Mouse (Mus musculus): Measurements from ENCODE around the gene Ranbp17. TPM values are rescaled to one million over a fixed set of nuclear protein-coding genes. Genes with fewer than 3 reads are reported as not detected.

The Ranbp17 gene
- polyA plus RNA-seq, 1 experiment, result not detected

DNA sequence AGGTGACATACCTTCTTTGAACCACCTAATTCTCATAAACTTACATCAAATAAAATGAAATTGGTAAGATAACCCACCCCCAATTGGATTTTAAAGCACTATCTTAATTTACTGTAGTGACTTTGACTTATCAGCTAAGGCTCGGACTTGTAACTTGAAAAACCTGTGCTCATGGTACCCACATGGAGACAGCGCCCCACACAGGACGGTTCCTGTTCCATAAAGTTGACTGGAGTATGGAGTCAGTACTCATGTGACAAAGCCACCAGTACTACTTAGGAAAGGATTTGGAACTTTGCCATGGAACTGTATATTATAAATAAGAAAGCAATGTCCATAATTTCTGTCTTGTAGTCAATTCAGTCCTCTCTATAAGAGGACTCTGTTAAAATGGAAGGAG is 177.9 kb downstream of the Ranbp17 start:
- Histone ChIP-seq H3K27ac (ENCODE audit: insufficient read depth, low read depth, low read length) (no peak overlapping the region), H3K4me1 (ENCODE audit: control insufficient read depth, insufficient read depth, low read length) (no peaks in the 10 kb centered on the region), H3K4me3 (ENCODE audit: insufficient read depth, low read length) (no peak overlapping the region)
- TF ChIP-seq CTCF (IDR thresholded peaks at IDR 0.05; ENCODE audit: low read depth, low read length) (no peak), POLR2A (IDR thresholded peaks at IDR 0.05; ENCODE audit: borderline replicate concordance, low read depth, low read length) (no peak)

DNA sequence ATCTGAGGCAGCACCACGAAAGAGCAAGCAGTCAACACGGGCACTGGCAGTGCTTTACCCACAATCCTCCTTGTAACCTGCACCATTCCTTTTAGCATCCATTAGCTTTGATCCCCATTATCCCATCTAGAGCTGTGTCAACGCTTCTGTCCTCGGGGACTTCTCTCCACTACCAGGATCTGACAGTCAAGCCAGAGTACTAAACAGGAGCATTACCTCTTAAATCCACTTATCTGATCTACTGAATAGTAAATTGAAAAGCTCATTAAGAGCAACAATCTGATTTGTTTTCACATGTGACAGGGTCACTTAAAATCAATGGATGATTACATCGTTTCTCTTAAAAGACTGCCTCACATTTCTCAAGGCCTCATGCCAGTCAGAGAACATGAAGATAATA is 181.4 kb downstream of the Ranbp17 start:
- H3K27ac ChIP-seq (ENCODE audit: insufficient read depth, low read depth, low read length), result no peak overlapping the region
- no peak overlapping the region for H3K4me3 ChIP-seq (ENCODE audit: insufficient read depth, low read length)
- no peak for TF ChIP-seq CTCF (IDR thresholded peaks at IDR 0.05; ENCODE audit: low read depth, low read length)
- no peak for TF ChIP-seq POLR2A (IDR thresholded peaks at IDR 0.05; ENCODE audit: borderline replicate concordance, low read depth, low read length)
- H3K4me1 ChIP-seq (ENCODE audit: control insufficient read depth, insufficient read depth, low read length), result no peaks in the 10 kb centered on the region

DNA sequence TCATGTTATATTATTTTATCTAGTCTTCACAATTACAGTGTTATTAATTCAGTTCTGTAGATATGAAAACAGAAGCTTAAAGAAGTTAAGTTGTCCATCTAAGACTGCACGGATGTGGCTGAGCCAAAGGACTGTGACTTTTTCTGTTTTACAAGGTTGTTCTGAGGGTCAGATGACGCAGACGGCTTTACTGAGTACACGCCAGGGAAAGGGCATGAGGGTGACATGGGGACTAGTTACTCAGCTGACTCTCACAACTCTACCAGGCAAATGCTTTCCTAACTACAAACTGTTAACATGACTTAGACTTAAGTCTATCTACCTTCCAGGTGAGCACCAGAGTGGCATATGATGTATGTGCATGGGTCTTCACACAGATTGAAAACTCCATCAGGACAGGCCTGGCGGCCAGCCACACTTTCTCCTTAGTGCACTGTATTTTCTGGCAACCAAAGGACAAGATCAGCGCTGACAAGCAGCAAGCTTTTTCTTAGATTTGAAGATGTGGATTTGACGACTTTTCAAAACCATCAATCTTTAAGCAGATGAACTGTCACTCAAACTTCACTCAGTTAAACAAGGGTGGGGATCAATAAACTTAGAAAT is 194.4 kb downstream of the Ranbp17 start:
- Histone ChIP-seq H3K4me3 (ENCODE audit: insufficient read depth, low read length) (no peak overlapping the region), H3K27ac (ENCODE audit: insufficient read depth, low read depth, low read length) (no peak overlapping the region), H3K4me1 (ENCODE audit: control insufficient read depth, insufficient read depth, low read length) (no peaks in the 10 kb centered on the region)
- TF ChIP-seq POLR2A (IDR thresholded peaks at IDR 0.05; ENCODE audit: borderline replicate concordance, low read depth, low read length) (no peak), CTCF (IDR thresholded peaks at IDR 0.05; ENCODE audit: low read depth, low read length) (no peak)

DNA sequence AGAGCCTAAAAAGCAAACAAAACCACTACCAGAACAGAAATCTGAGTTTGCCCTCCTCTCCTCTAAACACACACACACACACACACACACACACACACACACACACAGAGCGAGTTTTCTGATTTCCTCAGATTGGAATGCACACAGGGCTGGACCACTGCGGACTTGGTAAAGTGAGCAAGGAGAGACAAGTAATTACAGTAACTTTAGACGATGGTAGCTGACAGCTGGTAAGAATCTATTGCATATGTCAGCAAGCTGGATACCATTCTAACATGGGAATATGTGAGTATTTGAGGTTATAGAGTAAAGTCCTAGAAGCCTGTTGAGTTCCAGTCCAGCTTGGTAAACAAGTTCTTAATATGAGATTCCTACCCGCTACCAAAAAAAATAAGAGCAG is 204.0 kb downstream of the Ranbp17 start:
- Histone ChIP-seq H3K4me1 (ENCODE audit: control insufficient read depth, insufficient read depth, low read length) (no peaks in the 10 kb centered on the region), H3K27ac (ENCODE audit: insufficient read depth, low read depth, low read length) (no peak overlapping the region), H3K4me3 (ENCODE audit: insufficient read depth, low read length) (no peak overlapping the region)
- TF ChIP-seq POLR2A (IDR thresholded peaks at IDR 0.05; ENCODE audit: borderline replicate concordance, low read depth, low read length) (no peak), CTCF (IDR thresholded peaks at IDR 0.05; ENCODE audit: low read depth, low read length) (no peak)

DNA sequence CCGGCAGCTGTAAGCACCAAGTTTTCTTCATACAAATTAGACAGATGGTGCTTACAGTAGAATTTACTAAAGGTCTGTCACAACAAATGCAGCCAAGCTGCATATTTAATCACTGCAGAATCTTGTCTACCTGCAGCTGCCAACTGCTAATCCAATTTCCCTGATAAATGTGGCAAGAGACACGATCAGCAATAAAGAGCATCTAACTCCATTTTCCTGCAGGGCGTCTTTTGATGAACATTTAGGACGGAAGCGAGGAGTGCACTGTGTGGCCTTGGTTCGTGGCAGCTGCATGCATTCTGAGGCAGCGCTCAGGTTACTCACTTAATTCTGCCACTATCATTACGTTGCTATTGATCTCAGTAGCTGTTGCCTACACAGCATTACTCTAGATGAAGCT is 212.7 kb downstream of the Ranbp17 start:
- TF ChIP-seq POLR2A (IDR thresholded peaks at IDR 0.05; ENCODE audit: borderline replicate concordance, low read depth, low read length) (no peak), CTCF (IDR thresholded peaks at IDR 0.05; ENCODE audit: low read depth, low read length) (no peak)
- Histone ChIP-seq H3K4me3 (ENCODE audit: insufficient read depth, low read length) (no peak overlapping the region), H3K4me1 (ENCODE audit: control insufficient read depth, insufficient read depth, low read length) (no peaks in the 10 kb centered on the region), H3K27ac (ENCODE audit: insufficient read depth, low read depth, low read length) (no peak overlapping the region)

DNA sequence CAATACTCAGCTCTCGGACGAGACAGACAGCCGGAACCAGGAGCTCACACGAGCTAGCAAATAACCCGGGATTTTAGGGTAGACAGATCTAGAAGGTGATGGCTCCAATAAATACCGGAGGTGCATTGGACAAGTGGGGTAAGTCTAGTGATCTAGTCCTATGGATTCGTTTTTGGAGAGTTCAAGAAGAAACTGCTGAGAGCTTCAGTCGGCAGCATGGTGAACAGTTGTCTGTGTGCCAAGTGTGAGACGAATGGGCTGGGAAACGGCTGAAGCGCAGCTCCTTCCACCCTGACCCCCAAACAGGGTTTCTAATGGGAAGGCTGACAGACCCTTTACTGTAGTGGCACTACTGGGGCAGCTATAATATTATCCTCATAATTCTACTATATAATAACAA is 214.2 kb downstream of the Ranbp17 start:
- Histone ChIP-seq H3K27ac (ENCODE audit: insufficient read depth, low read depth, low read length) (no peak overlapping the region), H3K4me1 (ENCODE audit: control insufficient read depth, insufficient read depth, low read length) (no peaks in the 10 kb centered on the region), H3K4me3 (ENCODE audit: insufficient read depth, low read length) (no peak overlapping the region)
- TF ChIP-seq CTCF (IDR thresholded peaks at IDR 0.05; ENCODE audit: low read depth, low read length), result no peak
- TF ChIP-seq POLR2A (IDR thresholded peaks at IDR 0.05; ENCODE audit: borderline replicate concordance, low read depth, low read length), result no peak

DNA sequence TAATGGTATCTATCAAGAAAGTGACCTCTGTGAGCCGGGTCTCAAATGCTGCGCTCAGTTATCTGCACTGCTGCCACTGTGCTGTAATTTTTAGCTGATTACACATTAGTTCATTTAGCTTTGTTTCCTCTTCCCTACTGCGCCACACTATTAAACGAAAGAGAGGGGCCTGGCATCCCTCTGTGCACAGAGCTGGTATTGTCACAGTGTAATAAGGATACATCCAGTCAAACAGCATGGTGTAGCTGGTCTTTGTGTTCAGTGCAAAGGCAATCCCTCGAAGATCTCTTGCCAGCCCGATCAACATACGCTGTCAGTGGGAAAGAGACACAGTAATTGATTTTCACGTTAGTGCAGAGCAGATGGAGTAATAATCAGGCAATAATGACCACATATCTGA is 216.4 kb downstream of the Ranbp17 start:
- H3K4me1 ChIP-seq (ENCODE audit: control insufficient read depth, insufficient read depth, low read length), result no peaks in the 10 kb centered on the region
- H3K27ac ChIP-seq (ENCODE audit: insufficient read depth, low read depth, low read length), result no peak overlapping the region
- TF ChIP-seq POLR2A (IDR thresholded peaks at IDR 0.05; ENCODE audit: borderline replicate concordance, low read depth, low read length), result no peak
- no peak for TF ChIP-seq CTCF (IDR thresholded peaks at IDR 0.05; ENCODE audit: low read depth, low read length)
- H3K4me3 ChIP-seq (ENCODE audit: insufficient read depth, low read length), result no peak overlapping the region

DNA sequence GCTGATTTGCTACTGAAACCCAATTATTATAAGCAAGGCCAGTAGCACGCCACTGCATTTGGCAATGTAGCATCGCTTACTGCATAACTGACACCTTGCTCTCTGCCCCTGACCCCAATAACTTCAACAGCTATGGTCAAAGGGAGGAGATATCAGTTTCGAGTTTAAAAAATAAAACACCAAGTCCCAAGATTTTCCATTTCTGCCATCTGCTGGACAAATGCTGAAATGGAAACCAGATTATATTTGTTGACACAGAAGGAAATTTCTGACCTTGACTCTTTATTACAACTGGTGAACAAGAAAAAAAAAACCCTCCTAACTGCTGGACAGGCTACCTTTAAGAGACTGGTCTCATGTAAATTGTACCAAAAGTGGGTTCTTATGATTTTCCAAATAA is 218.1 kb downstream of the Ranbp17 start:
- Histone ChIP-seq H3K4me1 (ENCODE audit: control insufficient read depth, insufficient read depth, low read length) (no peaks in the 10 kb centered on the region), H3K27ac (ENCODE audit: insufficient read depth, low read depth, low read length) (no peak overlapping the region), H3K4me3 (ENCODE audit: insufficient read depth, low read length) (no peak overlapping the region)
- TF ChIP-seq POLR2A (IDR thresholded peaks at IDR 0.05; ENCODE audit: borderline replicate concordance, low read depth, low read length), result no peak
- no peak for TF ChIP-seq CTCF (IDR thresholded peaks at IDR 0.05; ENCODE audit: low read depth, low read length)

DNA sequence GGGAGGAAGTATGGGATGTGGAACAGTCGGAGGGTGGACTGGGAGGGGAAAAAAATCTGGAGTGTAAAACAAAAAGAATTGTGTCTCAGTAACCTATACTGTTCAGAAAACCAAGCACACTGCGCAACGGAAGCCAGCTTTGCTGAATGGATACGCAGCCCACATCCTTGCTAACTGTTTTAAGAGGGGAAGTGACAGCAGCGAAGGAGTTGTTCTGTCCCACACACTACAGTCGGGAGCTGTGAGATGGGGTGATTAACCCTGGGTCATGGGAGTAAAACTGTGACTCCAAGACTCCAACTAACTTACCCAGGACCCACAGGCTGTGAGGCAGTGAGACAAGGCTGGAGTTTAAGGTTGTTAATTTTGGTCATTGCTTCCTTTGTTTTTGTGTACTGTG is 219.5 kb downstream of the Ranbp17 start:
- H3K4me1 ChIP-seq (ENCODE audit: control insufficient read depth, insufficient read depth, low read length), result no peaks in the 10 kb centered on the region
- H3K27ac ChIP-seq (ENCODE audit: insufficient read depth, low read depth, low read length), result no peak overlapping the region
- TF ChIP-seq POLR2A (IDR thresholded peaks at IDR 0.05; ENCODE audit: borderline replicate concordance, low read depth, low read length), result no peak
- TF ChIP-seq CTCF (IDR thresholded peaks at IDR 0.05; ENCODE audit: low read depth, low read length), result no peak
- H3K4me3 ChIP-seq (ENCODE audit: insufficient read depth, low read length), result no peak overlapping the region

DNA sequence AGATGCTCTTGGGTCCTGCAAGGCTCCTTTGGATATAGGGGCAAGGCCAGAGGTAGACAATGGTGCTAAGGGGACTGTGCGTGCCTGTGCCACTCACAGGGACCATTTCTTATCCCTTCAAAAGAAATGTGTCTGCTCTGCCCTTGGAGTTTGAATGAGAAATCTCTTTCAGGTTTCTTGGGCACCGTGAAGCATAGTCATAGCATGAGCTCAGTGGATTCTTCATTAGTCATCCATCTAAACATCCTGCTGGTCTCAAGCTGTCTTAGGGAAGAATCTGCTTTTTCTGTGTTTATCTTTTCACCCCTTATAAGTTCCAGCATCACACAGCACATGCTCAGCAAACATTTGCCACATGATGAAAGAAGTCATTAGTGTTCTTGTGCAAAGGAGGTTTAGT is 235.0 kb downstream of the Ranbp17 start:
- no peak overlapping the region for H3K4me3 ChIP-seq (ENCODE audit: insufficient read depth, low read length)
- TF ChIP-seq CTCF (IDR thresholded peaks at IDR 0.05; ENCODE audit: low read depth, low read length) (no peak), POLR2A (IDR thresholded peaks at IDR 0.05; ENCODE audit: borderline replicate concordance, low read depth, low read length) (no peak)
- peaks cover 11% of the 10 kb centered on the region for H3K4me1 ChIP-seq (ENCODE audit: control insufficient read depth, insufficient read depth, low read length)
- H3K27ac ChIP-seq (ENCODE audit: insufficient read depth, low read depth, low read length), result no peak overlapping the region

DNA sequence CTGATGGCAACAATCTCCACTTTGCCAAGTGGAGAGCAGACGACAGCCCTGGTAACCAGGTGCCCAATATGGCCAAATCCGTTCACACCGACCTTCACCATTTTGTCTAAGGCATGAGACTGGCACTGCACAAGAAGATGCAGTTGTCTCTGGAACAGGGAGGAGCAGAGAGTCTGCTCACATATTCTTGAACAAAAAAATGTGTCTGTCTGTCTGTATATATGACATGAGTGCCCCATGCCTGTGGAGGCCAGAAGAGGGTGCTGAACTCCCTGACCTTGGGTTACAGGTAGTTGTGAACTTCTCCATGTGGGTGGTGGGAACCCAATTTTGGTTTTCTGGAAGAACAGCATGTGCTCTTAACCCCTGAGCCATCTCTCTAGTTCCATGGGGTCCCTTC is 236.9 kb downstream of the Ranbp17 start, which contains the start of gene Gm12117:
Gene Gm12117, minus strand, starts transcription at position 101 of the 400 bp plus-strand sequence.
- H3K27ac ChIP-seq (ENCODE audit: insufficient read depth, low read depth, low read length), result no peak within 1 kb of the TSS
- H3K4me1 ChIP-seq (ENCODE audit: control insufficient read depth, insufficient read depth, low read length), result peaks cover 22% of the 10 kb centered on the region
- no peak for TF ChIP-seq POLR2A (IDR thresholded peaks at IDR 0.05; ENCODE audit: borderline replicate concordance, low read depth, low read length)
- TF ChIP-seq CTCF (IDR thresholded peaks at IDR 0.05; ENCODE audit: low read depth, low read length), result no peak
- no peak within 1 kb of the TSS for H3K4me3 ChIP-seq (ENCODE audit: insufficient read depth, low read length)
